Mouse (Mus musculus): Measurements from ENCODE around the gene Trpv2. TPM values are rescaled to one million over a fixed set of nuclear protein-coding genes. Genes with fewer than 3 reads are reported as not detected.

The Trpv2 gene
- total and polyA plus RNA-seq, 3 experiments = 30.0 to 30.4 TPM; not detected in 1

DNA sequence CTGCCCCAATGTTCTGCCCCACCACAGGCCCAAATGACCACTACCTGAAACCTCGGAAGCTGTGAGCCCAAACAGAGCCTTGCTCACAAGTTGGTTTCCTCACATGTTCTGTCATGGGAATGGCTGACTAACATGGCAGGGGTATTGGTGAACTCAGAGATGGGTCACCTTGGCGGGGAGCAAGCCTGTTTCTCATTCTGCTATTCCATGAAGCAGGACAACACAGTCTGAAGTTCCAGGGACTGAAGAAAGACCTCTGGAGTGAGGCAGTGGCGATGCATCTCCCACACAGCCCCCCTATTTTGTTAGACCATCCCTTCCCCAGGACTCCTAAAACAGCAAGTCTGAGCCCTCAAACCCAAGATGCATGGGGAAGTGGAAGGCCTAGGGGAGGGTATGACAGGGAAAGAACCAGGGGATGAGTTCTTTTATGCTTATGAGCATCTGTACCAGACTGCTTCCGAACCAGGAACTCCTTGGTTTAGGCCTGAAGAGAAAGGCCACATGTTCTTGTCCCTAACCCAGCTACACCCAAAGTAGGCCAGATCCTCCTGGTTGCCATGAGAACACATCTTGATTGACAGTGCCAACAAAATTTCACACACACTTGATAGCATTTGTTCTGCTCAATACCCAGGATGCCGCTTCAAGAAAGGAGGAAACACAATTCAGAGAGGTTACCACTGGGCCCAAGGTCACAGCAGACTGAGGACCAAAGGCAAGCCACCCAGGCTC, 70.5 kb downstream of the Trpv2 start:
- Histone ChIP-seq H3K4me3 (ENCODE audit: control insufficient read depth in 1 of 2, insufficient read depth in 1 of 2, low read depth in 2 of 2, low read length in 2 of 2) (no peak overlapping the region), H3K27me3 (ENCODE audit: control insufficient read depth in 1 of 2, insufficient read depth in 2 of 2, low read length in 2 of 2) (no peaks in the 10 kb centered on the region), H3K4me1 (ENCODE audit: control insufficient read depth in 1 of 2, insufficient read depth in 2 of 2, low read length in 2 of 2) (peaks cover 18 to 37% of the 10 kb centered on the region in 2 experiments), H3K79me2 (ENCODE audit: control insufficient read depth, insufficient read depth, low read length, poor library complexity) (peaks cover 3% of the 10 kb centered on the region; the same call in 1 of the 2 replicates), H3K9ac (ENCODE audit: control insufficient read depth, low read depth, low read length, poor library complexity, severe bottlenecking) (no peak overlapping the region), H3K27ac (ENCODE audit: control insufficient read depth, low read depth, low read length) (0 out of 2 replicates have a peak overlapping the region, but pooled peaks have one; percentile 4), H3K9me3 (replicated peaks; ENCODE audit: insufficient read depth, low read length) (no peaks in the 10 kb centered on the region), H3K36me3 (ENCODE audit: control insufficient read depth in 1 of 2, insufficient read depth in 2 of 2, low read length in 2 of 2) (peaks cover 0 to 23% of the 10 kb centered on the region in 2 experiments; a peak in 2 of 4 replicates)
- DNase-seq (ENCODE audit: low read depth, low spot score) = peak; percentile 36
- TF ChIP-seq EP300 (IDR thresholded peaks at IDR 0.05; ENCODE audit: low read depth in 1 of 2, low read length in 2 of 2) = no peak
- no peak for TF ChIP-seq KAT2A (conservative IDR thresholded peaks at IDR 0.05; ENCODE audit: low read depth, low read length)
- TF ChIP-seq POLR2AphosphoS5 (IDR thresholded peaks at IDR 0.05; ENCODE audit: borderline replicate concordance, low read depth, low read length) = no peak
- TF ChIP-seq TBP (IDR thresholded peaks at IDR 0.05; ENCODE audit: low read depth, low read length) = no peak
- TF ChIP-seq ZC3H11A (IDR thresholded peaks at IDR 0.05; ENCODE audit: low read depth, low read length) = no peak

DNA sequence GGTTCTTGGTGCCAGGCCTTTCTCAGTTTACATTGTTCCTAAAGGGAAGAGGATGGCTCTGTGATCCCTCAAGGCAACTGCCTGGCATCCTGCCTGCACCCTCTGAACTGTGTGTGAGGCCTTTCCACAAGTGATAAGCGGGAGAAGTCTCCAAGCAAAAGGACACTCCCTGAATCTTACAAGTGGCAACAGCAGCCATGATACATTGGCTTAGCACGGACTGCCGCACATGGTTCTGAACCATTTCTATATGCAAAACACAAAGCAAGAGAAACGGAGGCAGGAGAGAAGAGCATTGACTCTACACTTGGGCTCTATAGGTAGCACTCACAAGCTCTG, 71.0 kb downstream of the Trpv2 start:
- Histone ChIP-seq H3K36me3 (ENCODE audit: control insufficient read depth in 1 of 2, insufficient read depth in 2 of 2, low read length in 2 of 2) (peaks cover 0 to 28% of the 10 kb centered on the region in 2 experiments; a peak in 3 of 4 replicates), H3K4me1 (ENCODE audit: control insufficient read depth in 1 of 2, insufficient read depth in 2 of 2, low read length in 2 of 2) (peaks cover 20 to 37% of the 10 kb centered on the region in 2 experiments), H3K9me3 (replicated peaks; ENCODE audit: insufficient read depth, low read length) (no peaks in the 10 kb centered on the region), H3K27ac (ENCODE audit: control insufficient read depth, low read depth, low read length) (peak overlapping the region; percentile 4; the same call in 1 of the 2 replicates), H3K4me3 (ENCODE audit: control insufficient read depth in 1 of 2, insufficient read depth in 1 of 2, low read depth in 2 of 2, low read length in 2 of 2) (no peak overlapping the region), H3K9ac (ENCODE audit: control insufficient read depth, low read depth, low read length, poor library complexity, severe bottlenecking) (no peak overlapping the region), H3K27me3 (ENCODE audit: control insufficient read depth in 1 of 2, insufficient read depth in 2 of 2, low read length in 2 of 2) (no peaks in the 10 kb centered on the region), H3K79me2 (ENCODE audit: control insufficient read depth, insufficient read depth, low read length, poor library complexity) (peaks cover 6% of the 10 kb centered on the region)
- TF ChIP-seq ETS1 (IDR thresholded peaks at IDR 0.05; ENCODE audit: low read depth, low read length) (0 out of 2 replicates have a peak, but pooled peaks have one; percentile 10), MAX (IDR thresholded peaks at IDR 0.05; ENCODE audit: low read length) (0 out of 2 replicates have a peak, but pooled peaks have one; percentile 18), NELFE (IDR thresholded peaks at IDR 0.05; ENCODE audit: low read depth, low read length) (no peak)
- peak; percentile 43 for DNase-seq (ENCODE audit: low read depth, low spot score)

DNA sequence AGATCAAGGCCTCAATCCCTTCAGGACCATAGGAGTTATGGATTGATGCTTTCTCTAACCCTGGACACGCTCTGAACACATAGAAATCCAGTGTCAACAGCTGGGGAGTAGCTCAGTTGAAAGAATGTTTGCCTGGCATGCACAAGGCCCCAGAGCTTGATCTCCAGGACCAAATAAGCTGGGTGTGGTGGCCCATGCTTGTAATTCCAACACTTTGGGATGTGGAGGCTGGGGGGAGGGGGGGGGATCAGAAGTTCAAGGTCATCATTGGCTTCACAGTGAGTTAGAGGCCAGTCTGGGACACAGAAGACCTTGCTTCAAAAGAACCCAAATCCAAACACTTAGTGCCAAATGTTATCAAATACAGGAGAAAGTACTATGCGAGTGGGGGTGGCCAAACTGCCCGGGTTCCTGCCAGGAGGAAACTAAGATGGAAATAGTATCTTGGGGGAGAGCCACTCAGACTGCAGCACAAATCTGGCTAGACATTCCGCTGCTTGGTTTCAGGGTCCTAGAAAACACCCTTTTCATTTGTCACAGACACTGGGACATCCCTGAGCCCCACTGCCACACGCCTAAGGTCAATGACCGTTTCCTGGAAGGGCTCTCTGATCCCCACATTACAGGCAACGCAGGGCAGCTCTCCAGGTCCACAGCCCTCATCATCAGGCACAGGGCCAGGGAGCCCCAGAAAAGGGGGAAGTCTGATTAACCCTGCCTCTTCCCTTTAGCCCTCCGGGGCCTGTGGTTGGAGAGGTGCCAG, 71.6 kb downstream of the Trpv2 start:
- TF ChIP-seq EP300 (IDR thresholded peaks at IDR 0.05; ENCODE audit: low read depth in 1 of 2, low read length in 2 of 2) = peak; percentile 64 to 86
- TF ChIP-seq NRF1 (IDR thresholded peaks at IDR 0.05; ENCODE audit: insufficient read depth, low read depth, low read length, poor library complexity, severe bottlenecking) = no peak
- TF ChIP-seq MYC (IDR thresholded peaks at IDR 0.05; ENCODE audit: low read depth, low read length) = no peak
- 0 out of 2 replicates have a peak, but pooled peaks have one; percentile 46 for TF ChIP-seq MAX (IDR thresholded peaks at IDR 0.05; ENCODE audit: low read length)
- 0 out of 2 replicates have a peak, but pooled peaks have one; percentile 28 for TF ChIP-seq HCFC1 (IDR thresholded peaks at IDR 0.05; ENCODE audit: low read depth, low read length)
- TF ChIP-seq ZKSCAN1 (IDR thresholded peaks at IDR 0.05; ENCODE audit: low read depth, low read length) = no peak
- TF ChIP-seq POLR2AphosphoS2 (IDR thresholded peaks at IDR 0.05; ENCODE audit: low read length) = no peak
- peak; percentile 84 for TF ChIP-seq SIN3A (IDR thresholded peaks at IDR 0.05; ENCODE audit: low read length)
- TF ChIP-seq BHLHE40 (IDR thresholded peaks at IDR 0.05; ENCODE audit: borderline replicate concordance, low read depth, low read length) = no peak
- peak; percentile 15; the same call in 1 of the 2 replicates for TF ChIP-seq RCOR1 (IDR thresholded peaks at IDR 0.05; ENCODE audit: low read depth, low read length)
- 0 out of 2 replicates have a peak, but pooled peaks have one; percentile 44 for TF ChIP-seq TCF12 (IDR thresholded peaks at IDR 0.05; ENCODE audit: low read depth, low read length)
- peak; percentile 64; the same call in 1 of the 2 replicates for TF ChIP-seq MXI1 (IDR thresholded peaks at IDR 0.05; ENCODE audit: low read depth, low read length)
- TF ChIP-seq MAZ (IDR thresholded peaks at IDR 0.05; ENCODE audit: low read depth, low read length) = peak; percentile 85
- peak; percentile 66; the same call in 1 of the 2 replicates for TF ChIP-seq ETS1 (IDR thresholded peaks at IDR 0.05; ENCODE audit: low read depth, low read length)
- peak overlapping the region; percentile 6; the same call in 1 of the 2 replicates for H3K9ac ChIP-seq (ENCODE audit: control insufficient read depth, low read depth, low read length, poor library complexity, severe bottlenecking)
- H3K4me1 ChIP-seq (ENCODE audit: control insufficient read depth in 1 of 2, insufficient read depth in 2 of 2, low read length in 2 of 2) = peaks cover 20 to 37% of the 10 kb centered on the region in 2 experiments
- H3K36me3 ChIP-seq (ENCODE audit: control insufficient read depth in 1 of 2, insufficient read depth in 2 of 2, low read length in 2 of 2) = peaks cover 0 to 28% of the 10 kb centered on the region in 2 experiments; a peak in 3 of 4 replicates
- H3K79me2 ChIP-seq (ENCODE audit: control insufficient read depth, insufficient read depth, low read length, poor library complexity) = peaks cover 7% of the 10 kb centered on the region
- DNase-seq (ENCODE audit: low read depth, low spot score) = peak; percentile 94
- H3K27me3 ChIP-seq (ENCODE audit: control insufficient read depth in 1 of 2, insufficient read depth in 2 of 2, low read length in 2 of 2) = no peaks in the 10 kb centered on the region
- peak overlapping the region; percentile 3 to 87; a peak in 3 of 4 replicates for H3K4me3 ChIP-seq (ENCODE audit: control insufficient read depth in 1 of 2, insufficient read depth in 1 of 2, low read depth in 2 of 2, low read length in 2 of 2)
- no peaks in the 10 kb centered on the region for H3K9me3 ChIP-seq (replicated peaks; ENCODE audit: insufficient read depth, low read length)
- peak overlapping the region; percentile 59 for H3K27ac ChIP-seq (ENCODE audit: control insufficient read depth, low read depth, low read length)

All from MEL (cell line).